Mouse (Mus musculus): ENCODE data around the gene Htr1d. TPM values are rescaled to one million over a fixed set of nuclear protein-coding genes. Genes with fewer than 3 reads are reported as not detected.

Htr1d gene
- total and polyA plus RNA-seq, 2 experiments from 2014 or later, result not detected

- ATAC-seq (ENCODE audit: insufficient read depth, low read depth) (no peak), DNase-seq (ENCODE audit: low spot score) (no peak)
- Histone ChIP-seq H3K4me2 (ENCODE audit: low read depth, low read length) (no peak overlapping the region), H3K27me3 (ENCODE audit: control insufficient read depth, insufficient read depth, low read length) (no peaks in the 10 kb centered on the region), H3K4me3 (ENCODE audit: low read depth, low read length) (no peak overlapping the region), H3K27ac (ENCODE audit: low read depth) (no peak overlapping the region), H3K4me1 (ENCODE audit: control insufficient read depth, insufficient read depth) (no peaks in the 10 kb centered on the region), H3K36me3 (replicated peaks; ENCODE audit: control insufficient read depth, insufficient read depth, low read length) (no peaks in the 10 kb centered on the region), H3K9me3 (replicated peaks; ENCODE audit: control insufficient read depth, low read length) (no peaks in the 10 kb centered on the region), H3K9ac (replicated peaks; ENCODE audit: low read depth, low read length) (no peak overlapping the region)
- TF ChIP-seq CTCF (IDR thresholded peaks at IDR 0.05; ENCODE audit: low read depth) (no peak), EP300 (IDR thresholded peaks at IDR 0.05; ENCODE audit: low read depth) (no peak)
- WGBS, result 68% methylated on average over 4 of the region's 4 CpGs
Observed at GRCm38 (mm10) chr4:136439106-136439505, 15.8 kb downstream of the Htr1d start.

GRCm38 (mm10) chr4:136441354-136442043, 18.2 kb downstream of the Htr1d start:
- H3K27me3 ChIP-seq (ENCODE audit: control insufficient read depth, insufficient read depth, low read length), result no peaks in the 10 kb centered on the region
- H3K36me3 ChIP-seq (replicated peaks; ENCODE audit: control insufficient read depth, insufficient read depth, low read length), result no peaks in the 10 kb centered on the region
- no peak overlapping the region for H3K4me2 ChIP-seq (ENCODE audit: low read depth, low read length)
- no peaks in the 10 kb centered on the region for H3K9me3 ChIP-seq (replicated peaks; ENCODE audit: control insufficient read depth, low read length)
- no peaks in the 10 kb centered on the region for H3K4me1 ChIP-seq (ENCODE audit: control insufficient read depth, insufficient read depth)
- no peak overlapping the region for H3K4me3 ChIP-seq (ENCODE audit: low read depth, low read length)
- TF ChIP-seq CTCF (IDR thresholded peaks at IDR 0.05; ENCODE audit: low read depth) (no peak), EP300 (IDR thresholded peaks at IDR 0.05; ENCODE audit: low read depth) (no peak)
- DNase-seq (ENCODE audit: low spot score), result no peak
- no peak for ATAC-seq (ENCODE audit: insufficient read depth, low read depth)
- no peak overlapping the region for H3K27ac ChIP-seq (ENCODE audit: low read depth)
- no peak overlapping the region for H3K9ac ChIP-seq (replicated peaks; ENCODE audit: low read depth, low read length)
- 47% methylated on average over 15 of the region's 15 CpGs for WGBS

GRCm38 (mm10) chr4:136444561-136444960, 21.2 kb downstream of the Htr1d start:
- ATAC-seq (ENCODE audit: insufficient read depth, low read depth) (no peak), DNase-seq (ENCODE audit: low spot score) (no peak)
- TF ChIP-seq CTCF (IDR thresholded peaks at IDR 0.05; ENCODE audit: low read depth), result no peak
- no peak for TF ChIP-seq EP300 (IDR thresholded peaks at IDR 0.05; ENCODE audit: low read depth)
- H3K9me3 ChIP-seq (replicated peaks; ENCODE audit: control insufficient read depth, low read length), result no peaks in the 10 kb centered on the region
- no peak overlapping the region for H3K27ac ChIP-seq (ENCODE audit: low read depth)
- no peaks in the 10 kb centered on the region for H3K4me1 ChIP-seq (ENCODE audit: control insufficient read depth, insufficient read depth)
- WGBS, result 59% methylated on average over 4 of the region's 4 CpGs
- H3K27me3 ChIP-seq (ENCODE audit: control insufficient read depth, insufficient read depth, low read length), result no peaks in the 10 kb centered on the region
- no peak overlapping the region for H3K9ac ChIP-seq (replicated peaks; ENCODE audit: low read depth, low read length)
- H3K36me3 ChIP-seq (replicated peaks; ENCODE audit: control insufficient read depth, insufficient read depth, low read length), result no peaks in the 10 kb centered on the region
- H3K4me2 ChIP-seq (ENCODE audit: low read depth, low read length), result no peak overlapping the region
- no peak overlapping the region for H3K4me3 ChIP-seq (ENCODE audit: low read depth, low read length)

- TF ChIP-seq CTCF (IDR thresholded peaks at IDR 0.05; ENCODE audit: low read depth) (no peak), EP300 (IDR thresholded peaks at IDR 0.05; ENCODE audit: low read depth) (no peak)
- DNase-seq (ENCODE audit: low spot score), result no peak
- 82% methylated on average over 5 of the region's 5 CpGs for WGBS
- ATAC-seq (ENCODE audit: insufficient read depth, low read depth), result no peak
- no peak overlapping the region for H3K9ac ChIP-seq (replicated peaks; ENCODE audit: low read depth, low read length)
- no peaks in the 10 kb centered on the region for H3K36me3 ChIP-seq (replicated peaks; ENCODE audit: control insufficient read depth, insufficient read depth, low read length)
- no peaks in the 10 kb centered on the region for H3K27me3 ChIP-seq (ENCODE audit: control insufficient read depth, insufficient read depth, low read length)
- H3K27ac ChIP-seq (ENCODE audit: low read depth), result no peak overlapping the region
- no peaks in the 10 kb centered on the region for H3K9me3 ChIP-seq (replicated peaks; ENCODE audit: control insufficient read depth, low read length)
- H3K4me1 ChIP-seq (ENCODE audit: control insufficient read depth, insufficient read depth), result no peaks in the 10 kb centered on the region
- H3K4me3 ChIP-seq (ENCODE audit: low read depth, low read length), result no peak overlapping the region
- H3K4me2 ChIP-seq (ENCODE audit: low read depth, low read length), result no peak overlapping the region
Observed at GRCm38 (mm10) chr4:136449795-136450194, 26.5 kb downstream of the Htr1d start.

GRCm38 (mm10) chr4:136450271-136450670, 26.9 kb downstream of the Htr1d start:
- no peak for ATAC-seq (ENCODE audit: insufficient read depth, low read depth)
- TF ChIP-seq CTCF (IDR thresholded peaks at IDR 0.05; ENCODE audit: low read depth) (no peak), EP300 (IDR thresholded peaks at IDR 0.05; ENCODE audit: low read depth) (no peak)
- WGBS, result 67% methylated on average over 4 of the region's 4 CpGs

GRCm38 (mm10) chr4:136451564-136451963, 28.2 kb downstream of the Htr1d start:
- H3K9ac ChIP-seq (replicated peaks; ENCODE audit: low read depth, low read length), result no peak overlapping the region
- WGBS, result 10% methylated on average over 6 of the region's 6 CpGs
- H3K36me3 ChIP-seq (replicated peaks; ENCODE audit: control insufficient read depth, insufficient read depth, low read length), result no peaks in the 10 kb centered on the region
- DNase-seq (ENCODE audit: low spot score) (no peak), ATAC-seq (ENCODE audit: insufficient read depth, low read depth) (no peak)
- no peaks in the 10 kb centered on the region for H3K9me3 ChIP-seq (replicated peaks; ENCODE audit: control insufficient read depth, low read length)
- no peak overlapping the region for H3K4me2 ChIP-seq (ENCODE audit: low read depth, low read length)
- H3K27ac ChIP-seq (ENCODE audit: low read depth), result no peak overlapping the region
- H3K4me1 ChIP-seq (ENCODE audit: control insufficient read depth, insufficient read depth), result peaks cover 5% of the 10 kb centered on the region; the same call in 1 of the 2 replicates
- no peak overlapping the region for H3K4me3 ChIP-seq (ENCODE audit: low read depth, low read length)
- no peak for TF ChIP-seq CTCF (IDR thresholded peaks at IDR 0.05; ENCODE audit: low read depth)
- TF ChIP-seq EP300 (IDR thresholded peaks at IDR 0.05; ENCODE audit: low read depth), result no peak
- no peaks in the 10 kb centered on the region for H3K27me3 ChIP-seq (ENCODE audit: control insufficient read depth, insufficient read depth, low read length)

More at GRCm38 (mm10) chr4:136450271-136450670, 26.9 kb downstream of the Htr1d start:
- H3K9me3 ChIP-seq (replicated peaks; ENCODE audit: control insufficient read depth, low read length), result no peaks in the 10 kb centered on the region
- H3K27me3 ChIP-seq (ENCODE audit: control insufficient read depth, insufficient read depth, low read length), result no peaks in the 10 kb centered on the region
- peaks cover 4% of the 10 kb centered on the region; the same call in 1 of the 2 replicates for H3K4me1 ChIP-seq (ENCODE audit: control insufficient read depth, insufficient read depth)
- H3K4me3 ChIP-seq (ENCODE audit: low read depth, low read length), result no peak overlapping the region
- no peak overlapping the region for H3K4me2 ChIP-seq (ENCODE audit: low read depth, low read length)
- no peak overlapping the region for H3K27ac ChIP-seq (ENCODE audit: low read depth)
- no peak for DNase-seq (ENCODE audit: low spot score)
- H3K9ac ChIP-seq (replicated peaks; ENCODE audit: low read depth, low read length), result no peak overlapping the region
- no peaks in the 10 kb centered on the region for H3K36me3 ChIP-seq (replicated peaks; ENCODE audit: control insufficient read depth, insufficient read depth, low read length)
